Comparison of ENCODE assay signal across 8 mouse cellular contexts in genomic region chr8:107150404-107151157, GRCm38 (mm10). TPM values are rescaled to one million over a fixed set of nuclear protein-coding genes. Genes with fewer than 3 reads are reported as not detected.
DNase-seq lines count a peak whose midpoint lies in the region; ATAC-seq and TF ChIP-seq lines count a peak whose summit lies in the region.

Cyb5b (plus strand) TSS chr8:107150640.

- TF ChIP-seq POLR2A in brain, embryonic 14.5 days (IDR thresholded peaks at IDR 0.05; ENCODE audit: borderline replicate concordance, extremely low read depth, insufficient read depth, insufficient read length, poor library complexity, severe bottlenecking) = peak; percentile 35; the same call in 1 of the 2 replicates

- H3K27me3 ChIP-seq in C2C12 (ENCODE audit: control insufficient read depth, insufficient read depth, insufficient read length) = no peaks in the 10 kb centered on the region
- H3K27me3 ChIP-seq in erythroblast, embryonic 14.5 days (ENCODE audit: control insufficient read depth) = no peaks in the 10 kb centered on the region
- no peaks in the 10 kb centered on the region for H3K27me3 ChIP-seq in heart, embryonic 12.5 days (replicated peaks)
- no peaks in the 10 kb centered on the region for H3K27me3 ChIP-seq in kidney, postnatal 0 days (ENCODE audit: insufficient read depth, low read length)
- no peaks in the 10 kb centered on the region for H3K27me3 ChIP-seq in liver, embryonic 11.5 days (replicated peaks; ENCODE audit: control insufficient read depth, insufficient read depth, low read length)
- H3K27me3 ChIP-seq in stomach, embryonic 14.5 days (ENCODE audit: control insufficient read depth, insufficient read depth, low read length) = no peaks in the 10 kb centered on the region

- DNase-seq in brain, embryonic 14.5 days (ENCODE audit: low read depth) = peak; percentile 98
- peak; percentile 95 for DNase-seq in kidney, postnatal 0 days (ENCODE audit: low spot score)
- peak; percentile 90 for DNase-seq in liver, embryonic 11.5 days (ENCODE audit: low spot score)
- peak; percentile 91 for DNase-seq in naive thymus-derived CD4-positive, alpha-beta T cell, adult 2 months (ENCODE audit: low read depth)

- peaks cover 22% of the 10 kb centered on the region for H3K4me1 ChIP-seq in erythroblast, embryonic 14.5 days (ENCODE audit: control insufficient read depth)
- H3K4me1 ChIP-seq in heart, embryonic 12.5 days (replicated peaks) = peaks cover 9% of the 10 kb centered on the region
- 0 out of 2 replicates have a peak, but pooled peaks cover 6% of the 10 kb centered on the region for H3K4me1 ChIP-seq in kidney, postnatal 0 days (replicated peaks; ENCODE audit: insufficient read depth, low read length)
- H3K4me1 ChIP-seq in liver, embryonic 11.5 days (replicated peaks; ENCODE audit: control insufficient read depth, insufficient read depth, low read length) = peaks cover 9% of the 10 kb centered on the region
- H3K4me1 ChIP-seq in stomach, embryonic 14.5 days (ENCODE audit: control insufficient read depth, insufficient read depth, low read length) = peaks cover 6% of the 10 kb centered on the region; the same call in 1 of the 2 replicates

- peak within 1 kb of the TSS; percentile 75 for H3K4me2 ChIP-seq in heart, embryonic 12.5 days
- peak within 1 kb of the TSS; percentile 78 for H3K4me2 ChIP-seq in kidney, postnatal 0 days (ENCODE audit: low read length)
- peak within 1 kb of the TSS; percentile 82 for H3K4me2 ChIP-seq in liver, embryonic 11.5 days
- H3K4me2 ChIP-seq in stomach, embryonic 14.5 days (replicated peaks; ENCODE audit: low read depth, low read length) = peak within 1 kb of the TSS; percentile 76

- H3K27ac ChIP-seq in heart, embryonic 12.5 days (ENCODE audit: poor library complexity, severe bottlenecking) = peak within 1 kb of the TSS; percentile 72
- peak within 1 kb of the TSS; percentile 85 for H3K27ac ChIP-seq in kidney, postnatal 0 days
- H3K27ac ChIP-seq in liver, embryonic 11.5 days (ENCODE audit: low read depth, low read length) = peak within 1 kb of the TSS; percentile 75
- peak within 1 kb of the TSS; percentile 6; the same call in 1 of the 2 replicates for H3K27ac ChIP-seq in stomach, embryonic 14.5 days (ENCODE audit: low read length)

- peaks cover 44% of the 10 kb centered on the region for H3K79me3 ChIP-seq in C2C12 (ENCODE audit: low read depth)

- peaks cover 33% of the 10 kb centered on the region for H3K36me3 ChIP-seq in C2C12 (ENCODE audit: control insufficient read depth, insufficient read depth)
- peaks cover 30% of the 10 kb centered on the region for H3K36me3 ChIP-seq in erythroblast, embryonic 14.5 days (ENCODE audit: control insufficient read depth)
- peaks cover 25% of the 10 kb centered on the region for H3K36me3 ChIP-seq in heart, embryonic 12.5 days
- H3K36me3 ChIP-seq in kidney, postnatal 0 days (ENCODE audit: insufficient read depth, low read length) = 0 out of 2 replicates have a peak, but pooled peaks cover 2% of the 10 kb centered on the region
- H3K36me3 ChIP-seq in liver, embryonic 11.5 days (ENCODE audit: control insufficient read depth, insufficient read depth, low read length) = peaks cover 18% of the 10 kb centered on the region
- H3K36me3 ChIP-seq in stomach, embryonic 14.5 days (ENCODE audit: control insufficient read depth, insufficient read depth, low read length) = peaks cover 17% of the 10 kb centered on the region

- no peak for TF ChIP-seq CTCF in C2C12 (IDR thresholded peaks at IDR 0.05; ENCODE audit: control insufficient read depth, insufficient read depth, insufficient read length)
- no peak for TF ChIP-seq CTCF in brain, embryonic 14.5 days (IDR thresholded peaks at IDR 0.05; ENCODE audit: borderline replicate concordance, extremely low read depth, insufficient read depth, insufficient read length)
- TF ChIP-seq CTCF in kidney, postnatal 0 days (IDR thresholded peaks at IDR 0.05; ENCODE audit: low read depth) = no peak

- peak within 1 kb of the TSS; percentile 77 for H3K4me3 ChIP-seq in C2C12 (ENCODE audit: insufficient read depth, poor library complexity, severe bottlenecking)
- peak within 1 kb of the TSS; percentile 95 for H3K4me3 ChIP-seq in erythroblast, embryonic 14.5 days (replicated peaks)
- H3K4me3 ChIP-seq in heart, embryonic 12.5 days = peak within 1 kb of the TSS; percentile 87
- H3K4me3 ChIP-seq in kidney, postnatal 0 days (replicated peaks; ENCODE audit: low read depth, low read length) = peak within 1 kb of the TSS; percentile 76
- peak within 1 kb of the TSS; percentile 96 for H3K4me3 ChIP-seq in liver, embryonic 11.5 days (ENCODE audit: low read depth, low read length)
- H3K4me3 ChIP-seq in stomach, embryonic 14.5 days (ENCODE audit: low read depth, low read length) = peak within 1 kb of the TSS; percentile 93

- peak within 1 kb of the TSS; percentile 76 for H3ac ChIP-seq in C2C12 (ENCODE audit: control insufficient read depth, insufficient read length, low read depth)

- ATAC-seq in heart, embryonic 12.5 days (ENCODE audit: insufficient number of reproducible peaks, low FRiP score) = peak; percentile 97
- ATAC-seq in kidney, postnatal 0 days (replicated peaks; ENCODE audit: low FRiP score, low read depth) = peak; percentile 90
- peak; percentile 95 for ATAC-seq in liver, embryonic 11.5 days (replicated peaks; ENCODE audit: low FRiP score)
- ATAC-seq in stomach, embryonic 14.5 days (ENCODE audit: insufficient number of reproducible peaks, insufficient read depth, low FRiP score, low read depth) = peak; percentile 92

- H3K9ac ChIP-seq in heart, embryonic 12.5 days = peak within 1 kb of the TSS; percentile 78
- H3K9ac ChIP-seq in kidney, postnatal 0 days (ENCODE audit: low read depth, low read length) = peak within 1 kb of the TSS; percentile 82
- peak within 1 kb of the TSS; percentile 95 for H3K9ac ChIP-seq in liver, embryonic 11.5 days (ENCODE audit: low read depth, low read length)
- H3K9ac ChIP-seq in stomach, embryonic 14.5 days (replicated peaks; ENCODE audit: low read depth, low read length) = peak within 1 kb of the TSS; percentile 90

- no peaks in the 10 kb centered on the region for H3K9me3 ChIP-seq in erythroblast, embryonic 14.5 days (ENCODE audit: control insufficient read depth, low read length)
- no peaks in the 10 kb centered on the region for H3K9me3 ChIP-seq in heart, embryonic 12.5 days (replicated peaks)
- no peaks in the 10 kb centered on the region for H3K9me3 ChIP-seq in kidney, postnatal 0 days (replicated peaks; ENCODE audit: low read length)
- H3K9me3 ChIP-seq in liver, embryonic 11.5 days (ENCODE audit: control insufficient read depth, low read length) = no peaks in the 10 kb centered on the region
- no peaks in the 10 kb centered on the region for H3K9me3 ChIP-seq in stomach, embryonic 14.5 days (ENCODE audit: control insufficient read depth, low read depth, low read length)

- WGBS in heart, embryonic 12.5 days = under 1% methylated on average over 63 of the region's 65 CpGs
- WGBS in kidney, postnatal 0 days = under 1% methylated on average over 64 of the region's 65 CpGs
- WGBS in liver, embryonic 11.5 days = under 1% methylated on average over 65 of the region's 65 CpGs
- WGBS in stomach, embryonic 14.5 days = under 1% methylated on average over 65 of the region's 65 CpGs

- H3K79me2 ChIP-seq in C2C12 (ENCODE audit: control insufficient read depth, insufficient read depth) = peaks cover 52% of the 10 kb centered on the region

TF ChIP-seq in C2C12, 6 proteins besides CTCF, POLR2A, EP300 and RAD21:
- TF ChIP-seq MAX (IDR thresholded peaks at IDR 0.05) = peak; percentile 88
- no peak for TF ChIP-seq CEBPB (IDR thresholded peaks at IDR 0.05; ENCODE audit: low read depth)
- no peak for TF ChIP-seq USF1 (IDR thresholded peaks at IDR 0.05; ENCODE audit: low read depth)
- TF ChIP-seq MYOD1 (IDR thresholded peaks at IDR 0.05; ENCODE audit: control insufficient read depth, insufficient read length, low read depth) = peak; percentile 84
- TF ChIP-seq FOSL1 (IDR thresholded peaks at IDR 0.05; ENCODE audit: insufficient read depth, low read length, poor library complexity, severe bottlenecking) = no peak
- TF ChIP-seq MYOG (IDR thresholded peaks at IDR 0.05; ENCODE audit: control insufficient read depth, extremely low read depth, insufficient read length) = no peak

RNA-seq across cellular contexts. Expression of gene Cyb5b, which starts in this region (rescaled TPM):
- 68.5 TPM for polyA plus RNA-seq in C2C12 (2012; fragmentation: generic; extraction: Trizol)
- polyA plus RNA-seq in brain, embryonic 14.5 days (2012; rRNA removed) = 83.6 and 99.0 TPM in 2 replicates
- 0.42 and 0.57 TPM in 2 replicates for polyA plus RNA-seq in erythroblast, embryonic 14.5 days (2012)
- 88.1 and 90.2 TPM in 2 replicates for polyA plus RNA-seq in heart, embryonic 12.5 days (2016; fragmentation: Nextera tagmentation; extraction: Ambion mirVana)
- 116 and 126 TPM in 2 replicates for polyA plus RNA-seq in kidney, postnatal 0 days (2015; fragmentation: Nextera tagmentation; extraction: Ambion mirVana)
- 77.1 and 85.4 TPM in 2 replicates for polyA plus RNA-seq in liver, embryonic 11.5 days (2014; fragmentation: Nextera tagmentation; extraction: Ambion mirVana)
- 89.6 and 105 TPM in 2 replicates for polyA plus RNA-seq in stomach, embryonic 14.5 days (2014; fragmentation: Nextera tagmentation; extraction: Ambion mirVana)

Comparison
In these comparisons a context has a peak if more than half of its experiments do, and no peak if none do; other contexts are left out.
1. Peak in every context shown above with its lines: DNase-seq, ATAC-seq, H3K4me3 ChIP-seq and H3K27ac ChIP-seq.
2. RNA of gene Cyb5b (polyA plus RNA-seq): 116 to 126 TPM in kidney, postnatal 0 days, 83.6 to 99.0 TPM in brain, embryonic 14.5 days, 89.6 to 105 TPM in stomach, embryonic 14.5 days, 88.1 to 90.2 TPM in heart, embryonic 12.5 days, 77.1 to 85.4 TPM in liver, embryonic 11.5 days and 68.5 TPM in C2C12 (single experiment); 0.42 to 0.57 TPM in erythroblast, embryonic 14.5 days; every median in the first group is over 10 times any median in the second.
3. H3K27ac ChIP-seq: peak in every context shown above with its lines; median percentile 85 in kidney, postnatal 0 days; 75 in liver, embryonic 11.5 days; 72 in heart, embryonic 12.5 days; 6 in stomach, embryonic 14.5 days.